Mouse (Mus musculus) lung, embryonic 14.5 days (tissue): ENCODE measurements around the gene Pdzd2. TPM values are rescaled to one million over a fixed set of nuclear protein-coding genes. Genes with fewer than 3 reads are reported as not detected.

Experiments used
- ATAC-seq: fragments of 200-750 bp; cut with Nextera tagmentation; 2 replicates; pipeline ENCODE4 v1.8.0; 2017; ENCODE audit warnings: mild to moderate bottlenecking, moderate TSS enrichment, moderate library complexity; ENCODE audit not compliant: insufficient read depth
- DNase-seq: peaks from one replicate; pipeline ENCODE4 v3.0.0-alpha.2; 2015
- H3K27ac ChIP-seq: fragments of 300-500 bp; sonication (generic); 2 replicates; pipeline ENCODE4 v1.5.1; 2014; ENCODE audit warnings: low read depth, mild to moderate bottlenecking, moderate library complexity
- H3K27me3 ChIP-seq: fragments of 300-500 bp; sonication (generic); 2 replicates; pipeline ENCODE4 v1.6.1; 2014; ENCODE audit warnings: low read length, control low read depth; ENCODE audit not compliant: insufficient read depth
- H3K36me3 ChIP-seq: fragments of 300-500 bp; sonication (generic); 2 replicates; pipeline ENCODE4 v1.6.1; 2014; ENCODE audit warnings: control low read depth; ENCODE audit not compliant: insufficient read depth
- H3K4me1 ChIP-seq: fragments of 300-500 bp; sonication (generic); 2 replicates; pipeline ENCODE4 v1.6.1; 2014; ENCODE audit warnings: antibody characterized with exemption, control low read depth; ENCODE audit not compliant: insufficient read depth
- H3K4me2 ChIP-seq: fragments of 300-500 bp; sonication (generic); 2 replicates; pipeline ENCODE4 v1.6.1; 2014; ENCODE audit warnings: mild to moderate bottlenecking
- H3K4me3 ChIP-seq: fragments of 300-500 bp; sonication (generic); 2 replicates; pipeline ENCODE4 v1.5.1; 2014; ENCODE audit warnings: low read depth, low read length
- H3K9ac ChIP-seq: fragments of 300-500 bp; sonication (generic); 2 replicates; pipeline ENCODE4 v1.6.1; 2014
- H3K9me3 ChIP-seq: fragments of 300-500 bp; sonication (generic); 2 replicates; pipeline ENCODE4 v1.6.1; 2016; ENCODE audit warnings: low read depth, low read length, control low read depth
- CTCF ChIP-seq: IDR thresholded peaks from 2 replicates; pipeline ENCODE4 v1.5.1; 2016; ENCODE audit warnings: antibody characterized with exemption, low read depth
- WGBS: fragments of 180-500 bp; shearing (Covaris S2); extraction: QIAGEN DNeasy Blood & Tissue Kit; methylation state at CpG from one replicate; pipeline ENCODE4 v1.1.7; 2014; 5-methylcytosine and 5-hydroxymethylcytosine counted together
- polyA plus RNA-seq: library from polyadenylated mRNA; unstranded; fragments of >200 nt; fragmentation: Nextera tagmentation; extraction: Ambion mirVana; gene quantifications from 2 replicates; pipeline ENCODE4 v1.2.1, GENCODE M21; 2014

Gene Pdzd2
- polyA plus RNA-seq, 1 experiment from 2014 or later, result 24.1 TPM

DNA sequence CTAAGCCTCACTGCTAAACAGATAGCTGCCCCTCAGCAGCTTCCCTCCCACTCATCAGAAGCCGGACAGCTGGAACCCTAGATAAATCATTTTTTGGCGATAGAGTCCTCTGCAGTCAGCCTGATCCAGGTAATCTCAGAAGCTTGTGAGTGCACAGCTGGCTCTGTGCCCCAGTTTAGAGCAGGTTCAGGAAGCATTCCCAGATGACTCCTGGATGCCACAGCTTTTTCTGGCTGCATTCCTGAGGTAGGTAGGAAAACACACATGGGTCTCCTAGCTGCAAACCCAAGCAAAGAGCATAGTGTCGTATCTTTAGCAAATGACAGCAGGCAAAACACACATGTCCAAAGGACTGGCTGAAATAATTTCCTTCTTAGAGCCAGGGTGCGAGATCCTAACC, 13.5 kb upstream of the Pdzd2 start:
- H3K36me3 ChIP-seq, result no peaks in the 10 kb centered on the region

DNA sequence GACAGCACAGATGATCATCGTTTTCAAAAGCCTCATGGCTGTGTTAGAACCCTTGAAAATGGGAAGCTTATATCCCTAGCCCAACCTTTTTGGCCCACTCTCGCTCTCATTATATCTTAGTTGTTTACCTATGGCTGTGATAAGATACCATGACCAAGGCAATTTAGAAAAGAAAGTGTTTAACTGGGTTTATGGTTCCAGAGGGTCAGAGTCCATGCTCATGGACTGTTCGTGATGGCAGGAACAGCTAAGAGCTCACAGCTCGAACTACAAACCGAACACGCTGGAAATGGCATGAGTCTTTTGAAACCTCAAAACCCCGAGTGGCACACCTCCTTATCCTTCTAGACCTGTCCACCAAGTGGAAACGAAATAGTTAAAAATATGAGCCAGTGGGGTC, 11.2 kb upstream of the Pdzd2 start:
- no peaks in the 10 kb centered on the region for H3K4me1 ChIP-seq
- H3K36me3 ChIP-seq, result no peaks in the 10 kb centered on the region
- H3K9me3 ChIP-seq, result no peaks in the 10 kb centered on the region
- no peak overlapping the region for H3K9ac ChIP-seq
- H3K27ac ChIP-seq, result no peak overlapping the region
- DNase-seq, result no peak
- no peak overlapping the region for H3K4me3 ChIP-seq
- H3K27me3 ChIP-seq, result no peaks in the 10 kb centered on the region
- no peak for TF ChIP-seq CTCF
- WGBS, result 81% methylated on average over 8 of the region's 8 CpGs
- ATAC-seq, result no peak
- no peak overlapping the region for H3K4me2 ChIP-seq

More for the DNA sequence above, 13.5 kb upstream of the Pdzd2 start:
- H3K9me3 ChIP-seq, result no peaks in the 10 kb centered on the region
- no peak overlapping the region for H3K27ac ChIP-seq
- H3K4me1 ChIP-seq, result no peaks in the 10 kb centered on the region
- H3K4me3 ChIP-seq, result no peak overlapping the region
- no peak for TF ChIP-seq CTCF
- no peaks in the 10 kb centered on the region for H3K27me3 ChIP-seq
- H3K4me2 ChIP-seq, result no peak overlapping the region
- peak; percentile 37 for DNase-seq
- H3K9ac ChIP-seq, result no peak overlapping the region
- WGBS, result 30% methylated on average over 4 of the region's 4 CpGs
- ATAC-seq, result no peak

DNA sequence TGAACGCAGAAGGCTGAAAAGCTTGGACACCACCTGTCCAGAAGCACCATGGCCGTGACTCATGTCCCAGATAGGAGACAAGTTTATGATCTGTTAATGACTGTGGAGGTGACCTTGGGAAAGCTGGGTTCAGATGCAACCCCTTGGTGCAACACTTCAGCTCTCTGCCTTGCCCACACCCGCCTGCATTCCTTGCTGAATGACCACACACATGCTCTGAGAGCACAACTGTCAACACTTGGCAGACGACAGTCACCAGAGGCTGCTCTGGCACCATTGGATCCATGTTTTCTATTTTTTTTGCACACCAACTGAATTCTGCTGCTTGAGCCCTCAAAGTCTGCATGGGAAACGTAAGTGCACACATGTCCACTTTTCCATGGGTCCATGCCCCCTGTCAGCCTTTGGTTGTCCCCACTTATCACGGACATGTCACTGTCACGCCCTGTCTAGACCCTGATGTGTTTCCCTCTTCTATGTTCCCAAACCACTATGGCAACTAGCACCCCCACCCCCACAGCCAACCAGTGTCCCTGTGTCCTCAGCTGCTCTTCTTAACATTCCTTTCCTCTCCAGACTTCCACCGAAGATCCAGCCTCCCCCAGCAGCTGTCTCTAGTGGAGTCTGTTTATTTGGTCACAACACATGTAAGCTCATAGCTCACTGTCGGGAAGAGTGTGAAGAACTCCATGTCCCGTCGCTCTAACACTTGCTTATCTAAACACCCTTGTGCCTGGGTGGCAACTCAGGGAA, 10.0 kb upstream of the Pdzd2 start:
- H3K4me2 ChIP-seq, result no peak overlapping the region

DNA sequence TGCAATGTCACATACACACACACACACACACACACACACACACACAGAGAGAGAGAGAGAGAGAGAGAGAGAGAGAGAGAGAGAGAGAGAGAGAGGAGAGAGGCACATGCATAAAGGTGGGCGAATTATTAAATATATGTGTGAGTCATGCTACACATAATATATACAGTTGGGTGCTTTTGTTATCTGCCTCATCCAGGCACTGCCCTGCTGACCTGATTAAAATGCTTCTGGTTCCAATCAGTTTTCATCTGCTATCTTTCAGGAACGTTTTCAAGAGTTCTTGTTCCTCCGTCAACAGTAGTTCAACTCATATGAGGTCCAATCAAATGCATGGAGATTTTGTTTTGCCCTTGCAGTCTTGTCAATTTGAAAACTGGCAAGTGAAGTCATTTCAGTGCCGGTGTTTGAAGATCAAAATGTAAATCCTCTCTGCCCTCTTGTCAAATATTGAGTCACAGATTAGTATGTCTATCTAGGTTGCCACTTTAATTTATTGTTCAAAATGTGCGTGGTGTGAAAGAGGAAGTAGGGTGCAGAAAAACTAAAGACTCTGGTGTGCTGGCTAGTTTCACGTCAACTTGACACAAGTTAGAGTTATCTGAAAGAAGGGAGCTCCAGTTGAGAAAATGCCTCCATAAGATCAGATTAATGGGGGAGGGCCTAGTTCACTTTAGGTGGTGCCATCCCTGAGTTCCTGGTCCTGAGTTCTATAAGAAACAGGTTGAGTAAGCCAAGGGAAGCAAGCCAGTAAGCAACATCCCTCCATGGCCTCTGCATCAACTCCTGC, 2.6 kb upstream of the Pdzd2 start:
- Histone ChIP-seq H3K4me3 (no peak overlapping the region), H3K9ac (no peak overlapping the region), H3K27me3 (peaks cover 18% of the 10 kb centered on the region), H3K36me3 (no peaks in the 10 kb centered on the region), H3K4me1 (0 out of 2 replicates have a peak, but pooled peaks cover 3% of the 10 kb centered on the region), H3K27ac (no peak overlapping the region), H3K9me3 (no peaks in the 10 kb centered on the region), H3K4me2 (no peak overlapping the region)
- no peak for TF ChIP-seq CTCF
- 76% methylated on average over 6 of the region's 6 CpGs for WGBS
- DNase-seq (no peak), ATAC-seq (no peak)

More for the DNA sequence above, 10.0 kb upstream of the Pdzd2 start:
- Histone ChIP-seq H3K4me3 (no peak overlapping the region), H3K9me3 (no peaks in the 10 kb centered on the region), H3K4me1 (no peaks in the 10 kb centered on the region), H3K9ac (no peak overlapping the region), H3K27me3 (no peaks in the 10 kb centered on the region), H3K36me3 (no peaks in the 10 kb centered on the region), H3K27ac (no peak overlapping the region)
- TF ChIP-seq CTCF, result no peak
- 31% methylated on average over 11 of the region's 11 CpGs for WGBS
- ATAC-seq (peak; percentile 82), DNase-seq (peak; percentile 64)

DNA sequence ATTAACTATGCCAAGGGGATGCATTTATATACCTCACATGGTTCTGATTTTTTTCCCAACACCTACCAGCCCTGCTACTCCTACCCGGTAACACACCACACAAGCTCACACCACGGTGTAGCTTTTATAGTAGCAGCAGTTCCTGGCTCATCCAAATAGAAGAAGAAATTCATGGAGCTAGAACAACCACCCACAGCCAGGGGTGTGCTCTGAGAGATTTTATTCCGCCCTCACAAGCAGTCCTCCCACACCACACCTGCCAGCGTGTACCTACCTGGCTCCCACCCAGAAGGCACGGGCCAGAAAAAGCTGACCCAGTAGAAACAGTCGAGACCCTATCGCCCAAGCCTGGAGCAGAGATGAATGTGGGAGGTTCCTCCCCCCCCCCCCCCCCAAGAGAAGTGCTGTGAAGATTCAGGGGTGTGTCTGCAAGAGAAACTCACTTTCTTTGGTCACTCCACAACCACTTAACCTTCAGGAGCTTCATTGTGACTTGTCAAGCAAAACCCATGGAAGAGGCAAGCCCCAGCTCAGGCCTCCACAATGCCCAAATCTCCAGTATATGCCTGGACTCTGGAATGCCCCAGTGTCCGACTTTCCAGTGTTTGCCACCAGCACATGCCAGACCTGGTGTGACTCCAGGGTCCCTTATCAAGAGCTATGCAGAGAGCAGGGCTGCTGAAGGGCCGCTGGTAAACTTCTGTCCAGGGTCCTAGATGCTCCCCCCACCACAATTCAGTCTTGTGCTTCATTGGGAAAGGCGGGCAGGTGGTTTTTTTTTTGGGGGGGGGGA, 1.2 kb downstream of the Pdzd2 start:
- 38% methylated on average over 10 of the region's 10 CpGs for WGBS
- H3K27me3 ChIP-seq, result peaks cover 18% of the 10 kb centered on the region
- H3K9ac ChIP-seq, result no peak overlapping the region
- H3K4me2 ChIP-seq, result peak overlapping the region; percentile 83
- no peak for TF ChIP-seq CTCF
- H3K4me3 ChIP-seq, result peak overlapping the region; percentile 56
- ATAC-seq, result no peak
- H3K36me3 ChIP-seq, result no peaks in the 10 kb centered on the region
- no peak for DNase-seq
- H3K27ac ChIP-seq, result no peak overlapping the region
- no peaks in the 10 kb centered on the region for H3K9me3 ChIP-seq
- H3K4me1 ChIP-seq, result 0 out of 2 replicates have a peak, but pooled peaks cover 3% of the 10 kb centered on the region

DNA sequence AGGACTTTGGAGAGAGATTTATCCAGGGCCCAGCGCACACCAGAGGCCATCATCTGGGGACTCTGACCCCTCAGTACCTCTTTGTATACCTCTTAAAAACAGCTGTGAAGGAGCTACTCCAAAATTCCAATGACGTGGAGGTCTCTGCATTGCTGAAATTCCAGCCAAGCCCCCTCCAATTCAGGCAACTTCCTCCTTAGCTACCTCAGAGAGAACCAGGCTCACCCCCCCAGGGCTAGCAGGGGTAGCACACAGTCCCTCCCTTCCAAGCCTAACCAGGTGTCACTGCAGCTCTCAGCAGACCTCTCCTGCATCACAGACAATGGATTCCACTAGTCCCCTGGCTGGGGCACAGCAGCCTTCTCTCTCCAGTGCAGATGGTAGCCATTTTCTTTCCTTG, 4.5 kb downstream of the Pdzd2 start:
- Histone ChIP-seq H3K27ac (no peak overlapping the region), H3K4me1 (0 out of 2 replicates have a peak, but pooled peaks cover under 1% of the 10 kb centered on the region), H3K4me2 (no peak overlapping the region), H3K9me3 (no peaks in the 10 kb centered on the region), H3K9ac (no peak overlapping the region), H3K36me3 (no peaks in the 10 kb centered on the region), H3K4me3 (no peak overlapping the region), H3K27me3 (peaks cover 18% of the 10 kb centered on the region)
- TF ChIP-seq CTCF, result no peak
- 51% methylated on average over 2 of the region's 2 CpGs for WGBS
- ATAC-seq (no peak), DNase-seq (no peak)

DNA sequence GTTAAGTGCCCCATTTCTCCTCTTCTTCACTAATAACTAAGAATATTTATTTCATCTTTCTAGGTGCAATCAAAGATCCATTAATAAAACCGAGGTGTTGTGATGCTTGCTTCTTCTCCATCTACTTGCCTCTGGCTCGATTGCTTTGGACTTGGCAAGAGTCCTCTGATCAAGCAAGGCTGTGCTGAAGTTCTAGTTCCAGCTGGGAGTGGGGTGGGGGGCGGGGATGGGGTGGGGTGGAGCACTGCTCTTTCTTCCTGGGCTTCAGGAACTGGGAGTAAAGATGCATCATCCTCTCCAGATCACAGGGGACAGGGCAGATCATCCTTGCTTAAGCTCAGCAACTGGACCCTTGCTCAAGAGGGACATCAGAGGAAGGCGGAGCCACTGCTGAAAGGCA, 5.5 kb downstream of the Pdzd2 start:
- no peaks in the 10 kb centered on the region for H3K4me1 ChIP-seq
- H3K4me3 ChIP-seq, result no peak overlapping the region
- H3K4me2 ChIP-seq, result no peak overlapping the region
- H3K9ac ChIP-seq, result no peak overlapping the region
- H3K27ac ChIP-seq, result no peak overlapping the region
- 54% methylated on average over 4 of the region's 4 CpGs for WGBS
- peaks cover 16% of the 10 kb centered on the region for H3K27me3 ChIP-seq
- TF ChIP-seq CTCF, result no peak
- DNase-seq (no peak), ATAC-seq (no peak)
- H3K9me3 ChIP-seq, result no peaks in the 10 kb centered on the region
- H3K36me3 ChIP-seq, result no peaks in the 10 kb centered on the region
